Mouse (Mus musculus): Measurements from ENCODE around the gene Mta2.

DNA sequence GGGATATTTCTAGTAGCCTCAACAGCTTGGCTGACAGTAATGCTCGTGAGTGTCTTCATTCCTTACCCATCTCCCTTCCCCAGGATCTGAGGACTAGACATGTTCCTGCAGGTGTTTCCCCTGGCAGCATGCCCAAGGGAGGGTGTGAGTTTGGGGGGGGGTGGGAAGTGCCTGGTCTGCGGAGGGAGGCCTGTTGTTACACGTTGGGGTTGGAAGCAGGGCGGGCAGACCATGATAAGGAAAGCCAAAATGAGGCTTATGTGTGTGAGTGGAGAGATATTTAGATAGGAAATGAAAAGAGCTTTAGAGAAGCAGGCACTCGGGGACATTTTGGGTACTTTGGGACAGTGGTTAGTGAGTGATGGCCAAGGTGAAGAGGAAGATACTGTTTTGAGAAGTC is 2.4 kb downstream of the Mta2 start:
- TF ChIP-seq CTCF (conservative IDR thresholded peaks at IDR 0.05; ENCODE audit: low read length) (no peak), POU5F1 (IDR thresholded peaks at IDR 0.05; ENCODE audit: borderline replicate concordance, low read length) (no peak)

Data from E14TG2a.4 (cell line).